Mouse (Mus musculus) CD4-positive naive resting alpha-beta T cell, adult 76 days (primary cell): Measurements from ENCODE around the gene Slc38a11. TPM values are rescaled to one million over a fixed set of nuclear protein-coding genes. Genes with fewer than 3 reads are reported as not detected.

Source experiments
- total RNA-seq: library from RNA; stranded (reverse); gene quantifications from one replicate; pipeline ENCODE4 v1.2.4, GENCODE M21; 2023

Slc38a11 gene
- not detected for total RNA-seq

DNA sequence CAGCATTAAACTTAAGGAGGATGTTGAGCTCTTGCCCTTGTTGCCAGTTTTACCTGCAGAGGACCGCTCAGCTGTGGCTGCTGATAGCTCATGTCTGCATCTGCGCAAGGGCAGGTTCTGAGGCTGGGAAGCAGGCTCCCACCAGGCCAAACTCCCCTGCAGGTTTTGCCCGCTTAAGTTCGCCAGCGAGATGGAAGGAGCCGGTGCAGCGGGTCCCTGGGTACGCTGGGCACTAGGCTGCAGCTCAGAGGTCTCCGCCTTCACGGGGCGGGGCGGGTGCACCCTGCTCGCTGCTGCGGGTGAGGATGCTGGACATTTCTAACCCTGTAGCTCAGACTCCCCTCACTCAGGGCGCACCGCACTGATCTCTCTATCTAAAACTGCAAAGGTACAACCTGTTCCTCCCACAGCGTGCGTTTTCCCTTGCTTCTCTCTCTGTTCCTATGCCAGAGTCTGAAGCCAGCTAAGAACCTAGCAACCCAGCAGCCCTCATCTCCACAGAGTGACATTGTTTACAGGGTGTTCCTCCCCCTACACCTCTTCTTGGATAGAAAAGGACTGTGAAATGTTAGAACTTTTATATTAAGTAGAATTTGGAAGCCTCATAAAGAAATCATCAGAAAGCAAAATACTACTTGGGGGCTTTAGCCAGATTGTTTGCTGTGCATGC is at the start of gene Slc38a11:
TSS of gene Slc38a11 (minus strand) at position 207 of the 670 bp plus-strand sequence.

Other genes starting within 250 kb of the Slc38a11 start
- 5.6 TPM for gene Cobll1, start 124.6 kb downstream of the Slc38a11 start, total RNA-seq
- not detected for gene Scn3a, start 203.6 kb upstream of the Slc38a11 start, total RNA-seq